Mouse (Mus musculus): Measurements from ENCODE around the gene Ddx10. TPM values are rescaled to one million over a fixed set of nuclear protein-coding genes. Genes with fewer than 3 reads are reported as not detected.

Ddx10 gene
- 45.2 TPM for total RNA-seq (2023)

DNA sequence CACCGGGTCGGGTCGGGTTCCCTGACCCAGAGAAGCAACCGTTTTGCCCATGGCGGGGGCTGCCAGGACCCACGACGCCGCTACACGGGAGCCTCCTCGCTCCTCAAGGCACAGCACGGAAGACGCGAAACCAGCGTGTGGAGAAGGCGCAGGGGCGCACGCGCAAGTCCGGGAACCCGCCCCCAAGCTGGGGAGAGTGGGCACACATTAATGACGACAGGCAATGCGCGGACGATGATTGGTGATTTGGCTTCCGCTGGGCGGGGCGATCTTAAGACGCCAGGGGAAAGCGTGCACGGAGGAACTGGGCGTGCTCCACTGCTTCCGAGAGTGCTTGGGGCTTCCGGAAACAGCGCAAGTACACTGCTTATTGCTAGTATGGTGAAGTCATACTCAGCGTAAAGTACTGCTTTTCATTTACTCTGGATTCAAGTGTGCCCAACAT is at the start of gene Ddx10:
Gene Ddx10 (minus strand): TSS at position 101 of the 445 bp plus-strand sequence.

Other genes with a start within 250 kb of the Ddx10 start
- gene Exph5, start 53.6 kb upstream of the Ddx10 start, total RNA-seq (2023), result 0.59 TPM
- gene Kdelc2, start 136.0 kb upstream of the Ddx10 start, total RNA-seq (2023), result 2.3 TPM
- 0.35 TPM for gene 4930550C14Rik, start 154.3 kb upstream of the Ddx10 start, total RNA-seq (2023)

Measured in CD4-positive naive resting alpha-beta T cell, adult 57 days (primary cell).